Mouse (Mus musculus) Patski (cell line): Measurements from ENCODE around the gene Lnx1. TPM values are rescaled to one million over a fixed set of nuclear protein-coding genes. Genes with fewer than 3 reads are reported as not detected.

Experiments
- ATAC-seq: fragments of 100-300 bp; one replicate; pipeline ENCODE4 v1.8.0; 2021
- CTCF ChIA-PET: fragments of 350-600 bp; sonication (Branson Sonifier 250); formaldehyde crosslinking; loops from one replicate; lab custom pipeline; 2022; ENCODE audit warnings: inconsistent platforms; lab: Charles Lee
- POLR2A ChIA-PET: fragments of 350-600 bp; sonication (Branson Sonifier 250); formaldehyde crosslinking; loops from one replicate; lab custom pipeline; 2022; ENCODE audit warnings: antibody characterized with exemption, inconsistent platforms; lab: Charles Lee
- DNase-seq: peaks from one replicate; pipeline ENCODE4 v3.0.0-alpha.2; 2011; ENCODE audit warnings: low read depth, low spot score
- H3K27me3 ChIP-seq: fragments of 371-371 bp; one replicate; pipeline ENCODE4 v1.5.1; 2021
- CTCF ChIP-seq: fragments of 100-300 bp; IDR thresholded peaks from one replicate; pipeline ENCODE4 v1.5.1; 2021
- in situ Hi-C: fragments of 300-500 bp; cut with MboI; formaldehyde crosslinking; loops from 3 replicates; pipeline ENCODE4 v1.11.1; 2018; ENCODE audit warnings: low pct_unique_long_range_greater_than_20kb, mixed read lengths
- polyA plus RNA-seq: library from polyadenylated mRNA; unstranded; gene quantifications from one replicate; pipeline ENCODE4 v1.2.3, GENCODE M21; 2021

Gene Lnx1
- polyA plus RNA-seq, 1 experiment from 2014 or later: 0.09 TPM

- CTCF ChIA-PET: no interaction called here
- ATAC-seq: no peak
- no peaks in the 10 kb centered on the region for H3K27me3 ChIP-seq
- no peak for DNase-seq
- TF ChIP-seq CTCF: no peak
- POLR2A ChIA-PET: no interaction called here
- in situ Hi-C loops: no loop called here
These were observed 1.8 kb downstream of the Lnx1 start for GRCm38 (mm10) chr5:74700918-74701317.

GRCm38 (mm10) chr5:74699673-74700072, 3.0 kb downstream of the Lnx1 start:
- POLR2A ChIA-PET: no interaction called here
- ATAC-seq: no peak
- CTCF ChIA-PET: interaction anchor here (1.3 to 1.6 kb wide), 2 partner anchors 13 to 31 kb away, joined by 3 to 4 read pairs; no protein-coding TSS in a partner anchor
- in situ Hi-C loops: no loop called here
- no peak for TF ChIP-seq CTCF
- DNase-seq: no peak
- H3K27me3 ChIP-seq: no peaks in the 10 kb centered on the region

DNA sequence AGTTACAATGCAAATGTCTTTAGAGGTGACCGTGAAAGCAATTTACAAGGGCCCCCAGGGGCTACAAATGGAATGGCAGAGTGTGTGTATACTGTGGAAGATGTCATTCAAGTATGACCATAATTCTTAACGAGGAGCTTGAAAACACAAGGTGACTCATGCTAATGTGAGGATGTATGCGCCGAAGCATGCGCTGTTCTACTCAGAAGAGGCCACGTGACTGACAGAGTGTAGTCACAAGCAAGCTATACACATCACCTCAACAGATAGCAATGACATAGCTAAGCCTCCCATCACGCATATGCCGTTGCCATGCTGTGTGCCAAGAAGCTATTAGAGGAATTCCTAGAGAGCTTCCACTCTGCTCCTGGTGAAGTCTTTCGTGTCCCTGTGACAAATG, 5.2 kb downstream of the Lnx1 start:
- peak; percentile 93 for ATAC-seq
- POLR2A ChIA-PET: interaction anchor here (0.6 kb wide), 1 partner anchor 12 kb away, joined by 4 read pairs; no protein-coding TSS in a partner anchor
- no peaks in the 10 kb centered on the region for H3K27me3 ChIP-seq
- CTCF ChIA-PET: interaction anchor here (0.8 to 2.3 kb wide), 4 partner anchors 11 to 62 kb away, joined by 3 to 10 read pairs (median 4); no protein-coding TSS in a partner anchor
- in situ Hi-C loops: no loop called here
- DNase-seq: peak; percentile 79
- TF ChIP-seq CTCF: peak; percentile 30

- in situ Hi-C loops: no loop called here
- ATAC-seq (no peak), DNase-seq (no peak)
- H3K27me3 ChIP-seq: no peaks in the 10 kb centered on the region
- ChIA-PET CTCF (interaction anchor here (1.3 kb wide), 1 partner anchor 261 kb away, joined by 3 read pairs; no protein-coding TSS in a partner anchor), POLR2A (no interaction called here)
- no peak for TF ChIP-seq CTCF
These were observed 8.3 kb downstream of the Lnx1 start for GRCm38 (mm10) chr5:74694390-74694801.

GRCm38 (mm10) chr5:74693836-74694235, 8.9 kb downstream of the Lnx1 start:
- no peak for ATAC-seq
- ChIA-PET CTCF (no interaction called here), POLR2A (no interaction called here)
- H3K27me3 ChIP-seq: no peaks in the 10 kb centered on the region
- in situ Hi-C loops: no loop called here
- no peak for DNase-seq
- no peak for TF ChIP-seq CTCF

- CTCF ChIA-PET: interaction anchor here (0.9 kb wide), 1 partner anchor 139 kb away, joined by 3 read pairs; no protein-coding TSS in a partner anchor
- no peak for TF ChIP-seq CTCF
- H3K27me3 ChIP-seq: no peaks in the 10 kb centered on the region
- ATAC-seq (no peak), DNase-seq (no peak)
- POLR2A ChIA-PET: no interaction called here
- in situ Hi-C loops: no loop called here
These were observed 10.2 kb downstream of the Lnx1 start for GRCm38 (mm10) chr5:74692411-74693090.

GRCm38 (mm10) chr5:74688822-74689221, 13.9 kb downstream of the Lnx1 start:
- no peak for ATAC-seq
- in situ Hi-C loops: no loop called here
- no peaks in the 10 kb centered on the region for H3K27me3 ChIP-seq
- no peak for TF ChIP-seq CTCF
- POLR2A ChIA-PET: no interaction called here
- DNase-seq: no peak
- CTCF ChIA-PET: no interaction called here

GRCm38 (mm10) chr5:74684944-74685343, 17.8 kb downstream of the Lnx1 start:
- no peak for DNase-seq
- in situ Hi-C loops: no loop called here
- no peak for TF ChIP-seq CTCF
- ChIA-PET POLR2A (interaction anchor here (0.7 kb wide), 1 partner anchor 13 kb away, joined by 4 read pairs; no protein-coding TSS in a partner anchor), CTCF (interaction anchor here (1.0 to 2.9 kb wide), 2 partner anchors 10 to 44 kb away, joined by 3 to 9 read pairs; no protein-coding TSS in a partner anchor)
- no peak for ATAC-seq
- H3K27me3 ChIP-seq: no peaks in the 10 kb centered on the region

DNA sequence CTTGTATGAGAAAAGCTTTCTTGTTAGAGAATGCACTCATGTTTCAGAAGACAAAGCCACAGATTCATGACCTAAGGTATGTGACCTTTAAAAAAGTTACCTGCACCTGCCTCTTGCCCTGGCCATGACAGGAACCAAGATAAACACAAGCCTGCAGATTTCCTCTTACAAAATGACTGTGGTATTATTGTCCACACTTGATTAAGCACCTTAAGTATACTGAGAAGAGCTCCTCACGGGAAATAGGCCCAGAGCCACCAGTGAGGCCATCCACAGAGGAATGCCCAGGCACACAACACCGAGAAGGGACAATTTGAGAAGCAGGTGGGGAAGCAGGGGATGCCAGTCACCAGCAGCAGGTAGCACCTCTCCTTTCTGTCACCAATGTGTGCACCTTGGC, 18.9 kb downstream of the Lnx1 start:
- ATAC-seq (no peak), DNase-seq (no peak)
- CTCF ChIA-PET: interaction anchor here (1.0 to 2.9 kb wide), 4 partner anchors 9 to 42 kb away, joined by 3 to 9 read pairs (median 3); no protein-coding TSS in a partner anchor
- TF ChIP-seq CTCF: no peak
- no peaks in the 10 kb centered on the region for H3K27me3 ChIP-seq
- in situ Hi-C loops: no loop called here
- POLR2A ChIA-PET: no interaction called here

DNA sequence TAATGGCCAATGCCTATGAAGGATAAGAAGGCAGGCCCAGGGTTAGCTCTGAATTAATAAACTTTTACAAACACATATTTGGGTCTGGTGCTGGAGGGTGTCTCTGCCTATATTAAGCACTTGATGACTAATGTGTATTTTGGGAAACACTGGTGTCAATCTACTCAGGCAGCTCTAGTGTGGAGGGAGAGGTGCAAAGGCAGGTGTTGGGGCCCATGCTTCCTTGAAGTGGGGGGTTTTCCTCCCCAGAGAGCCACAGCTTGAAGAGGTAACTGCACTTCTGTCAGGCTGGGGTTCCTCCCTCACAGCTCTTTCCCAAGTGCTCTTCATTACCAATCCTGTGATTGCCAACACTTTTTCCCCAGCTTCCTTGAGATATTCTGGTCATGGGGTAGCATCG, 20.0 kb downstream of the Lnx1 start:
- DNase-seq (no peak), ATAC-seq (no peak)
- ChIA-PET CTCF (no interaction called here), POLR2A (no interaction called here)
- no peak for TF ChIP-seq CTCF
- in situ Hi-C loops: no loop called here
- H3K27me3 ChIP-seq: no peaks in the 10 kb centered on the region

- no peaks in the 10 kb centered on the region for H3K27me3 ChIP-seq
- ChIA-PET POLR2A (no interaction called here), CTCF (interaction anchor here (0.8 kb wide), 1 partner anchor 11 kb away, joined by 3 read pairs; no protein-coding TSS in a partner anchor)
- in situ Hi-C loops: no loop called here
- DNase-seq (no peak), ATAC-seq (no peak)
- no peak for TF ChIP-seq CTCF
These were observed 23.1 kb downstream of the Lnx1 start for GRCm38 (mm10) chr5:74679631-74680030.
